Mouse (Mus musculus) small intestine, adult 2 months (tissue): ENCODE results near the gene Rrp36. TPM values are rescaled to one million over a fixed set of nuclear protein-coding genes. Genes with fewer than 3 reads are reported as not detected.

Source experiments
- H3K27ac ChIP-seq: fragments of 200-500 bp; 2 replicates; pipeline ENCODE4 v1.5.1; 2012; ENCODE audit warnings: low read depth, low read length, control low read depth, inconsistent platforms; ENCODE audit not compliant: insufficient read depth
- H3K27me3 ChIP-seq: fragments of 200-500 bp; 2 replicates; pipeline ENCODE4 v1.6.1; 2012; ENCODE audit warnings: mild to moderate bottlenecking, moderate library complexity, low read length, inconsistent platforms; ENCODE audit not compliant: control insufficient read depth, insufficient read depth
- H3K36me3 ChIP-seq: fragments of 200-500 bp; 2 replicates; pipeline ENCODE4 v1.6.1; 2012; ENCODE audit warnings: mild to moderate bottlenecking, low read length, control low read depth, inconsistent platforms; ENCODE audit not compliant: control insufficient read depth, insufficient read depth
- H3K4me1 ChIP-seq: fragments of 200-500 bp; 2 replicates; pipeline ENCODE4 v1.6.1; 2012; ENCODE audit warnings: low read length, inconsistent platforms, mixed read lengths; ENCODE audit not compliant: control insufficient read depth, insufficient read depth, insufficient read length
- H3K4me3 ChIP-seq: fragments of 200-500 bp; 2 replicates; pipeline ENCODE4 v1.5.1; 2012; ENCODE audit warnings: low read depth, mild to moderate bottlenecking, control low read depth, inconsistent platforms, low read length, moderate library complexity
- CTCF ChIP-seq: fragments of 200-500 bp; IDR thresholded peaks from 2 replicates; pipeline ENCODE4 v1.5.1; 2012; ENCODE audit warnings: low read depth, mild to moderate bottlenecking, control low read depth, inconsistent platforms, low read length, moderate library complexity, mixed read lengths; ENCODE audit not compliant: insufficient replicate concordance, insufficient read length; ENCODE audit errors: extremely low read depth
- POLR2A ChIP-seq: fragments of 200-500 bp; IDR thresholded peaks from 2 replicates; pipeline ENCODE4 v1.6.1; 2012; ENCODE audit warnings: low read depth, mild to moderate bottlenecking, control low read depth, inconsistent platforms, low read length, moderate library complexity
- WGBS: fragments of 180-500 bp; shearing (Covaris S2); methylation state at CpG from one replicate; pipeline ENCODE4 v1.1.7; 2018; 5-methylcytosine and 5-hydroxymethylcytosine counted together
- polyA plus RNA-seq: library from polyadenylated mRNA; depleted of rRNA; stranded (reverse); fragments of >200 nt; gene quantifications from 2 replicates; pipeline ENCODE4 v1.2.3, GENCODE M21; 2012

Gene Rrp36
- polyA plus RNA-seq, 1 experiment = 47.4 TPM

GRCm38 (mm10) chr17:46685913-46686312 is 11.8 kb upstream of the Rrp36 start:
- no peaks in the 10 kb centered on the region for H3K27me3 ChIP-seq
- H3K27ac ChIP-seq = no peak overlapping the region
- peaks cover 5% of the 10 kb centered on the region; the same call in 1 of the 2 replicates for H3K4me1 ChIP-seq
- TF ChIP-seq POLR2A (no peak), CTCF (no peak)
- 85% methylated on average over 6 of the region's 6 CpGs for WGBS
- peaks cover 53% of the 10 kb centered on the region for H3K36me3 ChIP-seq
- no peak overlapping the region for H3K4me3 ChIP-seq

DNA sequence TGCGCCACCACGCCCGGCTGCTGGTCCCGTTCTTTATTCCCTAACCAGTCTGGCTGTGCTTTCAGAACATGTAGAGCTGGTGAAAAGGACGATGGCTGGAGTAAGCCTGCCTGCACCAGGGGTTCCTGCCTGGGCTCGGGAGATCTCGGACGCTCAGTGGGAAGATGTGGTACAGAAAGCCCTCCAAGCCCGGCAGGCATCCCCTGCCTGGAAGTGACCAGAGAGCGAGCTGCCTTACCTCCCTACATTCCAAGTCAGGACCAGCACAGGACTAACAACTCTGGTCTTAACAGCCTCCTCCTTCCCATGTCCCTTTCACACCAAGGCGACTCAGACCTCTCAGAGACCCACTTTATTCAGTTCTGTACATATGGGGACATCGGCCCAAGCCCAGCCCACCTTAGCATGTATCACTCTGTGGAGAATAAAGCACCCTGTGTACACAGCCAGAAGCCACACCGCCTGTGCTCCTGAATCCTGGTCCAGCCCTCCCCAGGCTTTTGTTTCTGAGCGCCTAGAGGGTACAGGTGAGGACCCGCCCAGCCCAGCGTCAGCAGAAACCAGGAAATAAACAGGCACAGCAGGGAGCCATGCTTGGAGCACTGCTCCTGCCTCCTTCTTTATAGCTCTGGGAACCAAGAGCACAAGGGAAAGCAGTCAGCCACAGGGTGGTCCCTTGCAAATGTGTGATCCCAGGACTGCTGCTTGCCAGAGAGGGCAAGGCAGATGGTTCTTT is 8.7 kb upstream of the Rrp36 start:
- no peaks in the 10 kb centered on the region for H3K27me3 ChIP-seq
- H3K36me3 ChIP-seq = peaks cover 46% of the 10 kb centered on the region
- no peak overlapping the region for H3K4me3 ChIP-seq
- TF ChIP-seq CTCF = no peak
- H3K4me1 ChIP-seq = peaks cover 13% of the 10 kb centered on the region
- no peak overlapping the region for H3K27ac ChIP-seq
- 73% methylated on average over 16 of the region's 16 CpGs for WGBS

DNA sequence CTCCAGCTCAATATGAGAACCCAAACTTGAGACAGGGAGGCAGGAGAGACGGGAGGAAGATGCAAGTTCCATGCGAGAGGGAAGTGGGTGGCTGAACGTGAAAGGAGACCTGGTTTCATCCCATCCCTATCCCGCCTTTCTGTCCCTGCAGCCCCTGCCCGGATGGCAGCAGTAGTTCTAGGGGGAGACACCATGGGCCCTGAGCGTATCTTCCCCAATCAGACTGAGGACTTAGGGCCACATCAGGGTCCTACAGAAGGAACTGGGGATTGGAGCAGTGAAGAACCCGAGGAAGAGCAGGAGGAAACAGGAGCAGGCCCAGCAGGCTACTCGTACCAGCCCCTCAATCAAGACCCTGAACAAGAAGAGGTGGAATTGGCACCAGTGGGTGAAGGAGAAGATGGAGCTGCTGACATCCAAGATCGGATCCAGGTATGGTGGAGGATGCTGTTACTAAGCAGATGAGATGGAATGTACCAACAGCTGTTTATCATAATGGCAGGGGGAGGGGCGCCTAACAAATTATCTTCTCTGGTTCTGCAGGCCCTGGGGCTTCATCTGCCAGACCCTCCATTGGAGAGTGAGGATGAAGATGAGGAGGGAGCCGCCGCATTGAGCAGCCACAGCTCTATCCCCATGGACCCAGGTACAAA is 7.4 kb upstream of the Rrp36 start:
- H3K27me3 ChIP-seq = no peaks in the 10 kb centered on the region
- peaks cover 13% of the 10 kb centered on the region for H3K4me1 ChIP-seq
- 28% methylated on average over 12 of the region's 12 CpGs for WGBS
- H3K36me3 ChIP-seq = peaks cover 46% of the 10 kb centered on the region
- peak overlapping the region; percentile 78 for H3K4me3 ChIP-seq
- TF ChIP-seq CTCF (no peak), POLR2A (no peak)
- H3K27ac ChIP-seq = peak overlapping the region; percentile 7; the same call in 1 of the 2 replicates

GRCm38 (mm10) chr17:46680760-46681373 is 6.7 kb upstream of the Rrp36 start, which contains the start of gene Klhdc3:
Gene Klhdc3 (minus strand): TSS chr17:46680914.
- TF ChIP-seq POLR2A = no peak; the same call in none of the 2 replicates
- TF ChIP-seq CTCF = no peak
- under 1% methylated on average over 49 of the region's 49 CpGs for WGBS
- H3K27me3 ChIP-seq = no peaks in the 10 kb centered on the region
- peaks cover 44% of the 10 kb centered on the region for H3K36me3 ChIP-seq
- H3K27ac ChIP-seq = peak within 1 kb of the TSS; percentile 74
- H3K4me1 ChIP-seq = peaks cover 13% of the 10 kb centered on the region
- peak within 1 kb of the TSS; percentile 97 for H3K4me3 ChIP-seq

DNA sequence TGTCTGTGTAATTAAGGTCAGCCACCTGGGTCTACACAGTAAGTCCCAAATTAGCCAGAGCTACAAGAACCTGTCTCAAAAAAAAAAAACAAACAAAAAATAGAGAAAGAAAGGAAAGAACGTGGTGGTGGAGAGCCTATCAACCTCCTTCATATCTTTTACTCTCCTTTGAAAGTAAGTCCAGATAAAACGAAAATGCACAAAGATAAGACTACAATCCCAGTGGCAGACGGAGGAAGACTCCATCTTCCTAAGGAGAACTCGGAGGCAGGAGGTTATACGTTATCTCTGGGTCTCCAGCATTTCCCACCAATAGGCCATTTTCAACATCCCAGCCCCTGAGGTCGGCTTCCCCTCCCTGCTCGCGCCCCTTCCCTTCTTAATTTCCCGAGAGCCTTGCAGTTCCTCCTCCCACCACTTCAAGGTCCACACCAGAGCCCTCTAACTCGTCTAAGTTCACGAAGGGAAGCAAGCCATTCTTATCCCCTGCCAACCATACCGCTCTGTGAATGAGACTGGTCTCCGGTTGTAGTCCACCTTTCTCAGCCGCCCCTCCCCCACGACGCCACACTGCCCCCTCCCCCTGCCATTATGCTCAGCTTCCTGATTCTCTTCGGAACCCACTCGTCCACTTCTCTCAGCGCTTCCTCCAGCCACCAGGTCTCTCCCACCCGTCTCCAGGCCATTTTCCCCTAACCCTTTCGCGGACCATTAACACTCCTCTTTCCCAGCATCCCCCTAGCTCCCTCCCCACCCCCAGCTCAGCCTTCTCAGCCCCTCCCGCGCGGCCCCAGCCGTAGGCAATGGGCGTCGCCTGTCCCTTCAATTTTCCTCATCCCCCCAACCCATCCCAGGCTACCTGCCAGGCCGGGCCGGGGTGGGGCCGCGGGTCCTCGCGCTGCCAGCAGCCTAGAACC is 5.9 kb upstream of the Rrp36 start:
- Histone ChIP-seq H3K4me3 (peak overlapping the region; percentile 97), H3K27me3 (no peaks in the 10 kb centered on the region), H3K27ac (peak overlapping the region; percentile 74), H3K4me1 (peaks cover 13% of the 10 kb centered on the region), H3K36me3 (peaks cover 39% of the 10 kb centered on the region)
- TF ChIP-seq CTCF (peak; percentile 7; the same call in 1 of the 2 replicates), POLR2A (no peak)
- WGBS = 1% methylated on average over 34 of the region's 34 CpGs

DNA sequence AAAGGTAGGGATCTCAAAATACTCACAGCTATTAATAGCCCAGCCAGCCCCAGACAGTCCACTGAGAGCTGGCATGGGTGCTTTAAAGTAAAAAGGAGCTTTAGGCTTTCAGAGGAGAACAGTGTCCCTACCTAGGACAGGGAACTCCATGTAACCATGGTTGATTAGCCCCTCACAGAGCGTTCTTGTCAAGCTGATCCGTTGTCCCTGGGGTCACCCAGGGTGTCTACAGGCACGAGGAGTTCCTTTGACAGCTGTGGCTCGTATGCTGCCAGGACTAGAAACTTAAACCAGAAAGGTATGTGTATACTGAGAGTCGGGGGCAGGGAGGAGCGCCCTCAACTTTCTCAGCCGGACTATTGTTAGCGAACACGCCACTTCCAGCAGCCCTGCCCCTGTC is 4.8 kb upstream of the Rrp36 start:
- Histone ChIP-seq H3K4me3 (no peak overlapping the region), H3K36me3 (peaks cover 31% of the 10 kb centered on the region), H3K27me3 (no peaks in the 10 kb centered on the region), H3K27ac (no peak overlapping the region), H3K4me1 (peaks cover 18% of the 10 kb centered on the region)
- TF ChIP-seq CTCF (no peak), POLR2A (no peak)
- WGBS = 65% methylated on average over 9 of the region's 9 CpGs
